Mouse (Mus musculus) liver, postnatal 0 days (tissue): ENCODE data around the gene Flt3.

Experiments used
- CTCF ChIP-seq: sonication (generic); IDR thresholded peaks from 2 replicates; pipeline ENCODE4 v1.5.1; 2016; ENCODE audit warnings: antibody characterized with exemption, low read depth
- EP300 ChIP-seq: IDR thresholded peaks from 2 replicates; pipeline ENCODE4 v1.6.1; 2016; ENCODE audit warnings: antibody characterized with exemption, low read depth, mild to moderate bottlenecking

- TF ChIP-seq CTCF (no peak), EP300 (no peak)
Measured at GRCm38 (mm10) chr5:147308451-147308850, 91.8 kb downstream of the Flt3 start.
